Mouse (Mus musculus) heart, postnatal 0 days (tissue): Measurements from ENCODE around the gene Slx4ip. TPM values are rescaled to one million over a fixed set of nuclear protein-coding genes. Genes with fewer than 3 reads are reported as not detected.

Source experiments
- ATAC-seq: fragments of 200-750 bp; cut with Nextera tagmentation; 2 replicates; pipeline ENCODE4 v1.8.0; 2017; ENCODE audit warnings: low read depth, moderate number of reproducible peaks, moderate library complexity; ENCODE audit not compliant: insufficient read depth
- DNase-seq: peaks from one replicate; pipeline ENCODE4 v3.0.0-alpha.2; 2016; ENCODE audit warnings: low spot score
- H3K27ac ChIP-seq: fragments of 300-500 bp; sonication (generic); 2 replicates; pipeline ENCODE4 v1.5.1; 2014; ENCODE audit warnings: low read depth, mild to moderate bottlenecking
- H3K27me3 ChIP-seq: fragments of 300-500 bp; sonication (generic); 2 replicates; pipeline ENCODE4 v1.6.1; 2014; ENCODE audit warnings: low read length, mixed read lengths; ENCODE audit not compliant: control insufficient read depth, insufficient read depth
- H3K36me3 ChIP-seq: fragments of 300-500 bp; sonication (generic); replicated peaks from 2 replicates; pipeline ENCODE4 v1.6.1; 2014; ENCODE audit warnings: low read length, mixed read lengths; ENCODE audit not compliant: control insufficient read depth, insufficient read depth
- H3K4me1 ChIP-seq: fragments of 300-500 bp; sonication (generic); 2 replicates; pipeline ENCODE4 v1.6.1; 2014; ENCODE audit warnings: antibody characterized with exemption; ENCODE audit not compliant: control insufficient read depth, insufficient read depth
- H3K4me2 ChIP-seq: fragments of 300-500 bp; sonication (generic); 2 replicates; pipeline ENCODE4 v1.6.1; 2014; ENCODE audit warnings: low read depth, mild to moderate bottlenecking, low read length, moderate library complexity
- H3K4me3 ChIP-seq: fragments of 300-500 bp; sonication (generic); 2 replicates; pipeline ENCODE4 v1.5.1; 2014; ENCODE audit warnings: low read depth, low read length
- H3K9ac ChIP-seq: fragments of 300-500 bp; sonication (generic); replicated peaks from 2 replicates; pipeline ENCODE4 v1.6.1; 2014; ENCODE audit warnings: low read depth, low read length, mixed read lengths
- H3K9me3 ChIP-seq: fragments of 300-500 bp; sonication (generic); replicated peaks from 2 replicates; pipeline ENCODE4 v1.6.1; 2016; ENCODE audit warnings: low read length; ENCODE audit not compliant: control insufficient read depth
- CTCF ChIP-seq: IDR thresholded peaks from 2 replicates; pipeline ENCODE4 v1.5.1; 2016; ENCODE audit warnings: antibody characterized with exemption, control low read depth, low read depth
- EP300 ChIP-seq: IDR thresholded peaks from 2 replicates; pipeline ENCODE4 v1.6.1; 2016; ENCODE audit warnings: antibody characterized with exemption, low read depth
- WGBS: fragments of 180-500 bp; shearing (Covaris S2); extraction: QIAGEN DNeasy Blood & Tissue Kit; methylation state at CpG from one replicate; pipeline ENCODE4 v1.1.7; 2014; 5-methylcytosine and 5-hydroxymethylcytosine counted together
- polyA plus RNA-seq: library from polyadenylated mRNA; unstranded; fragments of >200 nt; fragmentation: Nextera tagmentation; extraction: Ambion mirVana; gene quantifications from 2 replicates; pipeline ENCODE4 v1.2.1, GENCODE M21; 2015
- total RNA-seq: library from RNA; depleted of rRNA; stranded (reverse); fragments of >200 nt; gene quantifications from 2 replicates; pipeline ENCODE4 v1.2.3, GENCODE M21; 2014; ENCODE audit warnings: low replicate concordance

Slx4ip gene
- total and polyA plus RNA-seq, 2 experiments from 2014 or later, result 1.2 to 2.1 TPM

DNA sequence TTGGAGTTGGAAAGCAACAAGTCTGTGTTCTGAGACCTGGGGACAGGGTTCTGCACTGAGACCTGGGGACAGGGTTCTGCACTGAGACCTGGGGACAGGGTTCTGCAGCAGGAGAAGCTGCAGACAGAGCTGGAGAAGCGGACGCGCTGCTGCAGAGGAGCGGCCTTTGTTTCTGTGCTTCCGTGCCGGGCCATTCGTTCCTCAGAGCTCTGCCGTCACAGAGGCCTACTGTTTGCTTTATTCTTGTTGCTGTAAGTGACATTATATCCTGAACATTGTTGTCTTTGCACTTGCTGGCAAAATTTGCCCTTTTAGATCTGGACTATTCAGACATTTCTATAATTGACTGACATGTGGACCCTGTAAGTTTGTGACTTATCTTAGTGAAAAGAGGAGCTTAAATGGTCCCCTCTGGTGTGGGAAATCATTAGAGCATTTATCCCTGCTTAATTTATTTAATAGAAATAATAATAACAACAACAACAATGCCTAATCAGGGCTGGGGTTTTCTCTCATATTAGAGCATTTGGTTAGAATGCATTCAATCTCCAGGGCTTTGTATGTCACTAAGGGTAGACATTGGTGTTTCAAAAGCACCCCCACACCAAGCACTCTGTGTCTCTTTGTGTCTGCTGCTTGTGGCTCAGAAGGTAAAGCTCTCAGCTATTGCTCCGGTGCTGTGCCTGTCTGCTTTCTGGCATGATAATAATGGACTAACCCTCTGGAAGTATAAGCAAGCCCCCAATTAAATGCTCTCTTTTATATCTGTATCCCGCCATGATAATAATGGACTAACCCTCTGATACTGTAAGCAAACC is 90.3 kb downstream of the Slx4ip start:
- whole genome bisulfite sequencing, result 78% methylated on average over 10 of the region's 10 CpGs
- no peaks in the 10 kb centered on the region for H3K27me3 ChIP-seq
- H3K4me1 ChIP-seq, result 0 out of 2 replicates have a peak, but pooled peaks cover 2% of the 10 kb centered on the region
- no peaks in the 10 kb centered on the region for H3K9me3 ChIP-seq
- ATAC-seq (no peak), DNase-seq (no peak)
- TF ChIP-seq CTCF, result no peak
- no peak for TF ChIP-seq EP300
- H3K4me2 ChIP-seq, result no peak overlapping the region
- no peaks in the 10 kb centered on the region for H3K36me3 ChIP-seq
- no peak overlapping the region for H3K4me3 ChIP-seq
- H3K9ac ChIP-seq, result no peak overlapping the region
- H3K27ac ChIP-seq, result no peak overlapping the region

DNA sequence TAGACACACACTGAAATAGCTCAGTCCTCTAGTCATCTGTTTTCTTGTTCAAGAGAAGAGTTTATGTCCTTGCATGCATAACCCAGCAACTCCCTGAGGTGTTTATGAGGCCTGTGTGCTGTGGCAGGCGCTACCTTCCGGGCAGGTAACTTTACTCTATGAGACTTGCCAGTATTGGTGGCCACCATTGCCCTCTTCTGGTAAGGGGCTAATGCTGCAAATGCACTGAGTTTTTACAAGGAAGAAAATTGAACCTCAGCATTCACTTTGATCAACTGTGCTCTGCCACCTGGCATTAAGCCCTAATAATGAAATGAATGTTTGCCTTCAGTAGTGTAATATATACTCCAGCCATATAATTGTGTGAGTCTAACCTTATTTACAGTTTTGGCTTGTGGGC is 92.9 kb downstream of the Slx4ip start:
- Histone ChIP-seq H3K4me3 (no peak overlapping the region), H3K4me2 (no peak overlapping the region), H3K9me3 (no peaks in the 10 kb centered on the region), H3K4me1 (0 out of 2 replicates have a peak, but pooled peaks cover 6% of the 10 kb centered on the region), H3K27me3 (no peaks in the 10 kb centered on the region), H3K27ac (no peak overlapping the region), H3K36me3 (no peaks in the 10 kb centered on the region), H3K9ac (no peak overlapping the region)
- DNase-seq (no peak), ATAC-seq (no peak)
- WGBS, result 89% methylated on average over 2 of the region's 2 CpGs
- TF ChIP-seq EP300 (no peak), CTCF (peak; percentile 22; the same call in 1 of the 2 replicates)

DNA sequence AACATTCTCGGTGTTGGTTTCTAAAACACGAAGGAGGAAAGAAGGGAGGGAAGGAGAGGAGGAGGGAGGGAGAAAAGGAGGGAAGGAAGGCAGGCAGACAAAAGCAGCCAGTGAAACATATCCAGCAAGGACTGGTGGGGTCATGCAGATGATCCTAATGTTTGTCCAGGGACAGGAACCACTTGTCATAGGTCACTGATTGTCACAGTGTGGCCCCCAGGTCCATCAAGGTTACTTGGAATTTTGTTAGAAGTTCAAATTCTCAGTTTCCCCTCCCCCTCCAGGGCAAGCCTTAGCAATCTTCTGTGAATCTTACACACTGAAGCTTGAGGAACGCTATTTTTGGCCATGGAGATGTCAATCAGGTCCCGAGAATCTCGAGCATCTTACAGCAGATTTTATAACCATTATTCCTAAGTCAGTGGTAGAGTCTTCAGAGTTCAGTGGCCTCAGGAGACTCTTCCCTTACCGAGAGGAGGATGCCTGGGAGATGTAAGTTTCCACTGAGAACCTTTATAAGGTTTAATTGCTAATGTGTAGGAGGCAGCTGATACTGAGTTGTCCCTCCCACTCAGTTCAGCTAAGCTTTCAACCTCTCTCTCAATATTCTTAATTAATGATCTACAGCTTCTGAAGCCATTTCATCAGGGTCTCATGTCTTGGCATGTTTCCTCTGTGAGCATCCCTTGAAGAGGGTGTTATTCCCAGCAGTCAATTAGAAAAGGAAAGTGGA is 95.1 kb downstream of the Slx4ip start:
- ATAC-seq (no peak), DNase-seq (no peak)
- H3K4me1 ChIP-seq, result 0 out of 2 replicates have a peak, but pooled peaks cover 6% of the 10 kb centered on the region
- H3K36me3 ChIP-seq, result no peaks in the 10 kb centered on the region
- 54% methylated on average over 6 of the region's 6 CpGs for WGBS
- H3K4me3 ChIP-seq, result no peak overlapping the region
- TF ChIP-seq EP300 (no peak), CTCF (no peak)
- H3K4me2 ChIP-seq, result no peak overlapping the region
- no peaks in the 10 kb centered on the region for H3K27me3 ChIP-seq
- H3K9me3 ChIP-seq, result no peaks in the 10 kb centered on the region
- no peak overlapping the region for H3K27ac ChIP-seq
- no peak overlapping the region for H3K9ac ChIP-seq

DNA sequence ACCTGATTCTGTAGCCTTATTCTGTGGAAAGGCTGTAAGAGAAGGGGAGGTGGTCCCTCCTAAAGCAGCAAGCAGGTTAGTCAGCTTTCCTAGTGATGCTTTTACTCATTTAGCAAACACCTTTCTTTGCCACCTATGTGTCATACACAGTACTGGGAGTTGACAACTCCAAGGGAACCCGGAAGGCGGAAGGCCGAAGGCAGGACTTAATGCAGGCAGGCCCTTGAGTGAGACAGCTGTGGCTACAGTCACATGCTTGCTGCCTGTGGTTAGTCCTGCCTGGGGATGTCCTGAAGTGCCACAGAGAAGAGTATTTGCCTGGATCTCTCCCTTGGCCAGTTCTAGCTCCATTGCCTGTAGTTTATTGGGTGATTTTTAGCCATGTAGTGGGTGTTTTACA is 102.1 kb downstream of the Slx4ip start:
- Histone ChIP-seq H3K4me3 (no peak overlapping the region), H3K36me3 (no peaks in the 10 kb centered on the region), H3K27me3 (no peaks in the 10 kb centered on the region), H3K27ac (no peak overlapping the region), H3K9ac (no peak overlapping the region), H3K9me3 (no peaks in the 10 kb centered on the region), H3K4me1 (peaks cover 9% of the 10 kb centered on the region; the same call in 1 of the 2 replicates), H3K4me2 (no peak overlapping the region)
- 71% methylated on average over 3 of the region's 3 CpGs for WGBS
- DNase-seq (no peak), ATAC-seq (no peak)
- TF ChIP-seq CTCF (no peak), EP300 (no peak)

DNA sequence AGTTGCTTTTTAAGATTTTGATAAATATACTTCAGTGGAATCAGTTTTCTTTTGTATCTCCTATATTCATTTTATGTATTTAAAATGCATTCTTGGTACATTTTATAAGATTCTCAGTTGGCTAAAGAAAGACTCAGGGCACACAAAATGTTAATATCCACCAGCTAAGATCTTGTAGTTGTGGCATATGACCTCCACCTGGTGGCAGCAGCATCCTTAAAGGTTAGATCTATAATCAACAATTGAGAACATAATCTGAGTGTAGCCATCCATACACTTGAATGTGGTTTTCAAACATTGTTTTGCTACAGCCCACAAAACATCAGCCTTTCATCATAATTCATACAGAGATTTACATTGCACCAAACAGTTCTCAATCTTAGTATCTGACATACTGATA is 106.1 kb downstream of the Slx4ip start:
- H3K4me3 ChIP-seq, result no peak overlapping the region
- DNase-seq, result no peak
- no peaks in the 10 kb centered on the region for H3K9me3 ChIP-seq
- H3K27ac ChIP-seq, result no peak overlapping the region
- no peak for ATAC-seq
- H3K36me3 ChIP-seq, result no peaks in the 10 kb centered on the region
- no peak for TF ChIP-seq EP300
- TF ChIP-seq CTCF, result peak; percentile 44
- H3K27me3 ChIP-seq, result no peaks in the 10 kb centered on the region
- peaks cover 9% of the 10 kb centered on the region; the same call in 1 of the 2 replicates for H3K4me1 ChIP-seq
- no peak overlapping the region for H3K9ac ChIP-seq
- no peak overlapping the region for H3K4me2 ChIP-seq
